Mouse (Mus musculus): ENCODE measurements at regions not wholly inside any gene's neighbourhood (a gene's known extent, or its start where the extent isn't known, plus 50 kb on each side); places are given as distances from the start of the nearest gene placed in this dataset.

- TF ChIP-seq CTCF (conservative IDR thresholded peaks at IDR 0.05; ENCODE audit: low read length) (no peak), POU5F1 (IDR thresholded peaks at IDR 0.05; ENCODE audit: borderline replicate concordance, low read length) (no peak), NANOG (IDR thresholded peaks at IDR 0.05; ENCODE audit: borderline replicate concordance, low read length) (no peak)
- no peaks in the 10 kb centered on the region for H3K36me3 ChIP-seq (ENCODE audit: insufficient read depth, low read length)
These were observed 123.2 kb upstream of the Adra1d start for GRCm38 (mm10) chr2:131685326-131685725.

GRCm38 (mm10) chr2:131683734-131684133, 121.7 kb upstream of the Adra1d start:
- Histone ChIP-seq H3K4me3 (replicated peaks; ENCODE audit: low read length) (no peak overlapping the region), H3K4me1 (replicated peaks; ENCODE audit: low read depth, low read length) (no peaks in the 10 kb centered on the region), H3K36me3 (ENCODE audit: insufficient read depth, low read length) (no peaks in the 10 kb centered on the region), H3K9me3 (ENCODE audit: low read length) (peaks cover 13% of the 10 kb centered on the region), H3K27me3 (ENCODE audit: insufficient read depth, low read length) (no peaks in the 10 kb centered on the region)
- TF ChIP-seq NANOG (IDR thresholded peaks at IDR 0.05; ENCODE audit: borderline replicate concordance, low read length) (no peak), POU5F1 (IDR thresholded peaks at IDR 0.05; ENCODE audit: borderline replicate concordance, low read length) (no peak), CTCF (conservative IDR thresholded peaks at IDR 0.05; ENCODE audit: low read length) (no peak)

More at GRCm38 (mm10) chr2:131685326-131685725, 123.2 kb upstream of the Adra1d start:
- no peaks in the 10 kb centered on the region for H3K4me1 ChIP-seq (replicated peaks; ENCODE audit: low read depth, low read length)
- peaks cover 13% of the 10 kb centered on the region for H3K9me3 ChIP-seq (ENCODE audit: low read length)
- H3K27me3 ChIP-seq (ENCODE audit: insufficient read depth, low read length): no peaks in the 10 kb centered on the region
- no peak overlapping the region for H3K4me3 ChIP-seq (replicated peaks; ENCODE audit: low read length)

GRCm38 (mm10) chr2:131678484-131678883, 116.4 kb upstream of the Adra1d start:
- Histone ChIP-seq H3K9me3 (ENCODE audit: low read length) (no peaks in the 10 kb centered on the region; the same call in 1 of the 2 replicates), H3K36me3 (ENCODE audit: insufficient read depth, low read length) (no peaks in the 10 kb centered on the region), H3K4me3 (replicated peaks; ENCODE audit: low read length) (no peak overlapping the region), H3K27me3 (ENCODE audit: insufficient read depth, low read length) (no peaks in the 10 kb centered on the region), H3K4me1 (replicated peaks; ENCODE audit: low read depth, low read length) (no peaks in the 10 kb centered on the region)
- no peak for TF ChIP-seq NANOG (IDR thresholded peaks at IDR 0.05; ENCODE audit: borderline replicate concordance, low read length)
- TF ChIP-seq CTCF (conservative IDR thresholded peaks at IDR 0.05; ENCODE audit: low read length): no peak
- TF ChIP-seq POU5F1 (IDR thresholded peaks at IDR 0.05; ENCODE audit: borderline replicate concordance, low read length): no peak

GRCm38 (mm10) chr2:131676736-131677135, 114.7 kb upstream of the Adra1d start:
- H3K27me3 ChIP-seq (ENCODE audit: insufficient read depth, low read length): no peaks in the 10 kb centered on the region
- no peak overlapping the region for H3K4me3 ChIP-seq (replicated peaks; ENCODE audit: low read length)
- TF ChIP-seq NANOG (IDR thresholded peaks at IDR 0.05; ENCODE audit: borderline replicate concordance, low read length): no peak
- H3K4me1 ChIP-seq (replicated peaks; ENCODE audit: low read depth, low read length): no peaks in the 10 kb centered on the region
- H3K9me3 ChIP-seq (ENCODE audit: low read length): no peaks in the 10 kb centered on the region; the same call in 1 of the 2 replicates
- no peaks in the 10 kb centered on the region for H3K36me3 ChIP-seq (ENCODE audit: insufficient read depth, low read length)

GRCm38 (mm10) chr2:131674872-131675271, 112.8 kb upstream of the Adra1d start:
- no peaks in the 10 kb centered on the region for H3K27me3 ChIP-seq (ENCODE audit: insufficient read depth, low read length)
- H3K4me1 ChIP-seq (replicated peaks; ENCODE audit: low read depth, low read length): no peaks in the 10 kb centered on the region
- no peak overlapping the region for H3K4me3 ChIP-seq (replicated peaks; ENCODE audit: low read length)
- no peaks in the 10 kb centered on the region for H3K36me3 ChIP-seq (ENCODE audit: insufficient read depth, low read length)
- H3K9me3 ChIP-seq (ENCODE audit: low read length): no peaks in the 10 kb centered on the region
- TF ChIP-seq NANOG (IDR thresholded peaks at IDR 0.05; ENCODE audit: borderline replicate concordance, low read length) (no peak), POU5F1 (IDR thresholded peaks at IDR 0.05; ENCODE audit: borderline replicate concordance, low read length) (no peak), CTCF (conservative IDR thresholded peaks at IDR 0.05; ENCODE audit: low read length) (no peak)

GRCm38 (mm10) chr2:131673351-131673750, 111.3 kb upstream of the Adra1d start:
- no peaks in the 10 kb centered on the region for H3K27me3 ChIP-seq (ENCODE audit: insufficient read depth, low read length)
- no peaks in the 10 kb centered on the region for H3K9me3 ChIP-seq (ENCODE audit: low read length)
- H3K36me3 ChIP-seq (ENCODE audit: insufficient read depth, low read length): no peaks in the 10 kb centered on the region
- TF ChIP-seq POU5F1 (IDR thresholded peaks at IDR 0.05; ENCODE audit: borderline replicate concordance, low read length) (no peak), CTCF (conservative IDR thresholded peaks at IDR 0.05; ENCODE audit: low read length) (no peak), NANOG (IDR thresholded peaks at IDR 0.05; ENCODE audit: borderline replicate concordance, low read length) (no peak)
- H3K4me3 ChIP-seq (replicated peaks; ENCODE audit: low read length): no peak overlapping the region
- H3K4me1 ChIP-seq (replicated peaks; ENCODE audit: low read depth, low read length): no peaks in the 10 kb centered on the region

GRCm38 (mm10) chr2:131672646-131673045, 110.6 kb upstream of the Adra1d start:
- H3K27me3 ChIP-seq (ENCODE audit: insufficient read depth, low read length): no peaks in the 10 kb centered on the region

GRCm38 (mm10) chr2:131672223-131672622, 110.1 kb upstream of the Adra1d start:
- Histone ChIP-seq H3K4me3 (replicated peaks; ENCODE audit: low read length) (no peak overlapping the region), H3K9me3 (ENCODE audit: low read length) (no peaks in the 10 kb centered on the region), H3K27me3 (ENCODE audit: insufficient read depth, low read length) (no peaks in the 10 kb centered on the region), H3K4me1 (replicated peaks; ENCODE audit: low read depth, low read length) (no peaks in the 10 kb centered on the region), H3K36me3 (ENCODE audit: insufficient read depth, low read length) (no peaks in the 10 kb centered on the region)
- no peak for TF ChIP-seq POU5F1 (IDR thresholded peaks at IDR 0.05; ENCODE audit: borderline replicate concordance, low read length)
- no peak for TF ChIP-seq CTCF (conservative IDR thresholded peaks at IDR 0.05; ENCODE audit: low read length)
- no peak for TF ChIP-seq NANOG (IDR thresholded peaks at IDR 0.05; ENCODE audit: borderline replicate concordance, low read length)

More at GRCm38 (mm10) chr2:131672646-131673045, 110.6 kb upstream of the Adra1d start:
- Histone ChIP-seq H3K4me3 (replicated peaks; ENCODE audit: low read length) (no peak overlapping the region), H3K9me3 (ENCODE audit: low read length) (no peaks in the 10 kb centered on the region), H3K4me1 (replicated peaks; ENCODE audit: low read depth, low read length) (no peaks in the 10 kb centered on the region), H3K36me3 (ENCODE audit: insufficient read depth, low read length) (no peaks in the 10 kb centered on the region)
- no peak for TF ChIP-seq POU5F1 (IDR thresholded peaks at IDR 0.05; ENCODE audit: borderline replicate concordance, low read length)
- TF ChIP-seq NANOG (IDR thresholded peaks at IDR 0.05; ENCODE audit: borderline replicate concordance, low read length): no peak
- no peak for TF ChIP-seq CTCF (conservative IDR thresholded peaks at IDR 0.05; ENCODE audit: low read length)

GRCm38 (mm10) chr2:131670876-131671275, 108.8 kb upstream of the Adra1d start:
- Histone ChIP-seq H3K27me3 (ENCODE audit: insufficient read depth, low read length) (no peaks in the 10 kb centered on the region), H3K4me3 (replicated peaks; ENCODE audit: low read length) (no peak overlapping the region), H3K9me3 (ENCODE audit: low read length) (no peaks in the 10 kb centered on the region)

More at GRCm38 (mm10) chr2:131670876-131671275, 108.8 kb upstream of the Adra1d start:
- Histone ChIP-seq H3K4me1 (replicated peaks; ENCODE audit: low read depth, low read length) (no peaks in the 10 kb centered on the region), H3K36me3 (ENCODE audit: insufficient read depth, low read length) (no peaks in the 10 kb centered on the region)
- TF ChIP-seq NANOG (IDR thresholded peaks at IDR 0.05; ENCODE audit: borderline replicate concordance, low read length) (no peak), CTCF (conservative IDR thresholded peaks at IDR 0.05; ENCODE audit: low read length) (no peak), POU5F1 (IDR thresholded peaks at IDR 0.05; ENCODE audit: borderline replicate concordance, low read length) (no peak)

Measured in E14TG2a.4 (cell line).